Mouse (Mus musculus) lung, embryonic 14.5 days (tissue): ENCODE data around the gene Nexmif. TPM values are rescaled to one million over a fixed set of nuclear protein-coding genes. Genes with fewer than 3 reads are reported as not detected.
"Not testable (repeated sequence)": the region's sequence is repeated elsewhere in the genome, so short reads cannot be mapped to it uniquely, and the experiment has no call there.

ENCODE experiments used
- ATAC-seq: fragments of 200-750 bp; cut with Nextera tagmentation; 2 replicates; pipeline ENCODE4 v1.8.0; 2017; ENCODE audit warnings: mild to moderate bottlenecking, moderate TSS enrichment, moderate library complexity; ENCODE audit not compliant: insufficient read depth
- DNase-seq: peaks from one replicate; pipeline ENCODE4 v3.0.0-alpha.2; 2015
- H3K27ac ChIP-seq: fragments of 300-500 bp; sonication (generic); 2 replicates; pipeline ENCODE4 v1.5.1; 2014; ENCODE audit warnings: low read depth, mild to moderate bottlenecking, moderate library complexity
- H3K27me3 ChIP-seq: fragments of 300-500 bp; sonication (generic); 2 replicates; pipeline ENCODE4 v1.6.1; 2014; ENCODE audit warnings: low read length, control low read depth; ENCODE audit not compliant: insufficient read depth
- H3K36me3 ChIP-seq: fragments of 300-500 bp; sonication (generic); 2 replicates; pipeline ENCODE4 v1.6.1; 2014; ENCODE audit warnings: control low read depth; ENCODE audit not compliant: insufficient read depth
- H3K4me1 ChIP-seq: fragments of 300-500 bp; sonication (generic); 2 replicates; pipeline ENCODE4 v1.6.1; 2014; ENCODE audit warnings: antibody characterized with exemption, control low read depth; ENCODE audit not compliant: insufficient read depth
- H3K4me2 ChIP-seq: fragments of 300-500 bp; sonication (generic); 2 replicates; pipeline ENCODE4 v1.6.1; 2014; ENCODE audit warnings: mild to moderate bottlenecking
- H3K4me3 ChIP-seq: fragments of 300-500 bp; sonication (generic); 2 replicates; pipeline ENCODE4 v1.5.1; 2014; ENCODE audit warnings: low read depth, low read length
- H3K9ac ChIP-seq: fragments of 300-500 bp; sonication (generic); 2 replicates; pipeline ENCODE4 v1.6.1; 2014
- H3K9me3 ChIP-seq: fragments of 300-500 bp; sonication (generic); 2 replicates; pipeline ENCODE4 v1.6.1; 2016; ENCODE audit warnings: low read depth, low read length, control low read depth
- CTCF ChIP-seq: IDR thresholded peaks from 2 replicates; pipeline ENCODE4 v1.5.1; 2016; ENCODE audit warnings: antibody characterized with exemption, low read depth
- WGBS: fragments of 180-500 bp; shearing (Covaris S2); extraction: QIAGEN DNeasy Blood & Tissue Kit; methylation state at CpG from one replicate; pipeline ENCODE4 v1.1.7; 2014; 5-methylcytosine and 5-hydroxymethylcytosine counted together
- polyA plus RNA-seq: library from polyadenylated mRNA; unstranded; fragments of >200 nt; fragmentation: Nextera tagmentation; extraction: Ambion mirVana; gene quantifications from 2 replicates; pipeline ENCODE4 v1.2.1, GENCODE M21; 2014

Nexmif gene
- polyA plus RNA-seq, 1 experiment from 2014 or later = 8.0 TPM

DNA sequence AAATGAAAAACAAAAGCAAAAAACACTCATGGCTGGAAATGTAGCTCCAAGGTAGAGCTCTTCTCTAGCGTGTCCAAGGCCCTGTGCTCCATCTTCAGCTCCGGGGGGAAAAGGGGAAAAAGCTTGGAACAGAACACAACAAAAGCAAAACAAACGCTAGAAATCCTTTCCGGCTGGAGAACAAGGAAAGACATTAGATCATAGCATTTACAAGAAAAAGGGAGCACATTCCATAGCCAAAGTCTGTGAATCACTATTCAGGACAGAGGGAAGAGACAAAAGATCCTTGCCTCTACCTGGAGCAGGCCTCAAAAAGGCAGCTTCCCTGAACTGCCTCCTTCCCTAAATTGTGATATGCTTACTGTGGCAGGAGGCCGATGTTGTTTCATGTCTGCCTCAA is 4.4 kb downstream of the Nexmif start:
- H3K27me3 ChIP-seq = 0 out of 2 replicates have a peak, but pooled peaks cover 4% of the 10 kb centered on the region
- no peak for DNase-seq

DNA sequence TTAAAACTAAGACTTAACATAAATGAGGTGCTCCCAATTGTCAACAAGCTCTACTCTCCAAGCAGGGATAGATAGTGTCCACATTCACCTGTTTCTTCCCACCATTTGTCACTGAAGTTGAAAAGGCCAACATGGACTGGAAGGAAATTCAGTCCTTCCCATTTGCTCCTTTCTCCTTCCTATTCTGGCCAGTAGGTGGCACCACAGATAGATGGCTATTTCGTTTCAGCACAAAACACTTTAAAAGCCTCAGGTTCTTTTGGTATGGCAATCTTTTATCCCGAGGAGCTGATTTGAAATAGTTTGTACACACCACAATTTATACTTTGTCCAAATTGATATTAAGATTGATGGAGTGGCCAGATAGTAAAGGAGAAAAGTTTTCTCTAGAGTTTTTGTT is 21.7 kb downstream of the Nexmif start:
- Histone ChIP-seq H3K9ac (no peak overlapping the region), H3K4me3 (no peak overlapping the region), H3K4me1 (no peaks in the 10 kb centered on the region), H3K27ac (no peak overlapping the region), H3K9me3 (no peaks in the 10 kb centered on the region), H3K36me3 (no peaks in the 10 kb centered on the region), H3K27me3 (no peaks in the 10 kb centered on the region), H3K4me2 (no peak overlapping the region)
- peak; percentile 71 for DNase-seq
- peak; percentile 76 for TF ChIP-seq CTCF
- ATAC-seq = no peak
- WGBS = 22% methylated on average over 2 of the region's 2 CpGs

More for the DNA sequence above, 4.4 kb downstream of the Nexmif start:
- H3K9me3 ChIP-seq = no peaks in the 10 kb centered on the region; the same call in 1 of the 2 replicates
- H3K4me1 ChIP-seq = no peaks in the 10 kb centered on the region
- H3K4me2 ChIP-seq = no peak overlapping the region
- no peak overlapping the region for H3K4me3 ChIP-seq
- H3K9ac ChIP-seq = no peak overlapping the region
- whole genome bisulfite sequencing = 63% methylated on average over 5 of the region's 5 CpGs
- ATAC-seq = no peak
- H3K36me3 ChIP-seq = no peaks in the 10 kb centered on the region
- no peak for TF ChIP-seq CTCF
- H3K27ac ChIP-seq = no peak overlapping the region

DNA sequence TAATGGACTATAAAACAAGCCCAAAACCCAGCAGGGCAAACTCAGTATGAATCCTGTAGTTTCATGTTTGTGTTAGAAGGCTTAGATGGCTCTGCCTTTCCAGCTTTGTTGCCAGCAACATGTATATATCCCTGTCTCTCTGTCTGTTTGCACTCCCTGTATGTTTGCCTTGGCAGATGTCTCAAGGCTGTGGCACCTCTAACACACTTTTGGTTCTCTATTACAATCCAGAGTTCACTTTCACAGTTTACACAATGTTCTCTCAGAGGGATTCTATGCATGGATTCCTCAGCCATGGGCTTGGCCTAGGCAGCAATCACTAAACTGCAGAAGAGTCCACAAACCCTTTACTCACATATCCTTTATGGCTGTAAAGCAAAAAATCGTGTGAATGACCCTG is 50.9 kb downstream of the Nexmif start:
- no peak for TF ChIP-seq CTCF
- no peaks in the 10 kb centered on the region for H3K27me3 ChIP-seq
- no peak overlapping the region for H3K4me3 ChIP-seq
- no peaks in the 10 kb centered on the region for H3K4me1 ChIP-seq
- DNase-seq = no peak
- H3K27ac ChIP-seq = no peak overlapping the region
- H3K36me3 ChIP-seq = no peaks in the 10 kb centered on the region
- no peak for ATAC-seq
- no peak overlapping the region for H3K9ac ChIP-seq
- WGBS = 22% methylated on average over 1 of the region's 1 CpGs
- H3K9me3 ChIP-seq = no peaks in the 10 kb centered on the region
- H3K4me2 ChIP-seq = no peak overlapping the region

DNA sequence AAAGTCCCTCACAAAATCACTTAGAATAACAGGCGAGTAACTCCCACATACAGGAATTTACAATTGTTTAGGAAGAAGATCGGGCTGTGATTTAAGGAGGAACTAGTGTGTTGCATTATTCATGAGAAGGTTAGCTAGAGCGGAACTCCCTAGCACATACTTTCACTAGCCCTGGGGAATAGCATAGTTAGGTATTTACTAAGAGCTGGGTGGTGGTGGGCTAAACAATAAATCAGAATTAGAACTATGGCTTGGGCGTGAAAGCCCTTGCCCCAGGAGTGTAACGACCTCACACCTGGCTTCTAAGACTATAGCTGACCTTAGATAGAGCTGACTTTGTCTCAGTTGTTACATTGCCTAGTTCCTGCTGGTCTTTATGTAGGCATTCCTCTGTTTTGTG is 85.7 kb downstream of the Nexmif start:
- not testable (repeated sequence) for H3K9me3 ChIP-seq, H3K27me3 ChIP-seq, H3K4me2 ChIP-seq, DNase-seq, H3K4me1 ChIP-seq, H3K9ac ChIP-seq, H3K36me3 ChIP-seq, H3K27ac ChIP-seq, ATAC-seq, H3K4me3 ChIP-seq
- 78% methylated on average over 5 of the region's 5 CpGs for whole genome bisulfite sequencing

DNA sequence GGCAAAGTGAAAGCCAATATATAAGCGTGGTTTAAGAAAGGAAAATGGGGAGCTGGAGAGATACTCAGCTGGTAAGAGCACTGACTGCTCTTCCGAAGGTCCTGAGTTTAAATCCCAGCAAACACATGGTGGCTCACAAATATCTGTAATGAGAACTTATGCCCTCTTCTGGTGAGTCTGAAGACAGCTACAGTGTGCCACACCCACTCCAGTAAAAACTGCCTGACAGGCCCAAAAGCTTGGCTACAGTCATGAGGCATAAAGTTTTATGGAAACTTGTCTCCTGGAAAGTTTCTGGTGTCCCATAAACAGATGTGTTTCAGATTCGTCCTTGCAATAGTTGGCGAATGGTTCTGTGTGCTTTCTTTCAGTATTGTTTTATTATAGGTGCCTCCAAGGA is 86.4 kb downstream of the Nexmif start:
- no peaks in the 10 kb centered on the region for H3K9me3 ChIP-seq
- H3K9ac ChIP-seq = no peak overlapping the region
- no peak overlapping the region for H3K27ac ChIP-seq
- DNase-seq = no peak
- no peak for ATAC-seq
- H3K4me1 ChIP-seq = no peaks in the 10 kb centered on the region
- 62% methylated on average over 4 of the region's 4 CpGs for WGBS
- no peaks in the 10 kb centered on the region for H3K36me3 ChIP-seq
- no peaks in the 10 kb centered on the region for H3K27me3 ChIP-seq
- TF ChIP-seq CTCF = no peak
- no peak overlapping the region for H3K4me2 ChIP-seq
- H3K4me3 ChIP-seq = no peak overlapping the region

DNA sequence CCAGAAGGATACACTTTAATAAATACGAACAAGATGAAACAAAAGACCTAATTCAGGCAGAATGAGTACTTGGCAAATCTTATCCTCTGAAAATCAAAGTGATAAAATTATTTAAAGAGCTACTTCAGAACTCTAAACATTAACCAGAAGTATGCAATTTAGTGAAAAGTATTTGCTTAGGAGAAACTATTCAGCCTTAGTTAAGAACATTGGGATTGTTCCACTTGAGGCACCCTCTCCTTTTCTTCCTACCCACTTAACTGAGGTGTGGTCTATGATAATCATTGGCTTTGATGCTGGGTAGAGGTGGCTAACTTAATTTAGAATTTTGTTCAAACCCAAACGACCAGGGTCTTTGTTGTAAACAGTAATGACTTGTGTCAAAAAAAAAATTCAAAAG is 146.1 kb downstream of the Nexmif start:
- TF ChIP-seq CTCF = no peak
- ATAC-seq = peak; percentile 60; the same call in 1 of the 2 replicates
- WGBS = 47% methylated on average over 2 of the region's 2 CpGs

DNA sequence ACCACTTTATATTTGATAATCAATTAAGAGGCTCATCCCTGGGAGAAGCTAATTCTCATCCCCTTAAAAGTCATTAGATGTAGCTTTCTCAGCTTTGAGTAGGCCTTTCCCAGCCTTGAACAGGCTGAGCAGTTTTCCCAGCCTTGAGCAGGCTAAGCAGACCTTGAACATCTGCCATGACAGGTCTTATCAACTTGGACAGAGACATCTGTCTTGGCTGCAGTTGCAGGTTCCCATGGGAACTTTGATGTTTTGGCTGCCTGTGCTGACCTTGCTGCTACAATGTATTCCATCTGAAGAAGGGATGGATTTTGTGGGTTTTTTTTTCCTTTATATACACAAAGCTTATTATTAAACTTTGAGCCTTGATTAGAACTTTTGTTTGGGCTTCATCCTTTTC is 160.7 kb downstream of the Nexmif start:
- no peaks in the 10 kb centered on the region for H3K4me1 ChIP-seq
- H3K36me3 ChIP-seq = no peaks in the 10 kb centered on the region
- no peaks in the 10 kb centered on the region for H3K9me3 ChIP-seq
- DNase-seq (no peak), ATAC-seq (no peak)
- no peak overlapping the region for H3K9ac ChIP-seq
- H3K4me2 ChIP-seq = no peak overlapping the region
- TF ChIP-seq CTCF = no peak
- H3K27me3 ChIP-seq = no peaks in the 10 kb centered on the region
- H3K27ac ChIP-seq = no peak overlapping the region
- H3K4me3 ChIP-seq = no peak overlapping the region

More for the DNA sequence above, 146.1 kb downstream of the Nexmif start:
- Histone ChIP-seq H3K4me3 (no peak overlapping the region), H3K27me3 (no peaks in the 10 kb centered on the region), H3K36me3 (no peaks in the 10 kb centered on the region), H3K4me2 (no peak overlapping the region), H3K9ac (no peak overlapping the region), H3K27ac (no peak overlapping the region), H3K9me3 (no peaks in the 10 kb centered on the region), H3K4me1 (no peaks in the 10 kb centered on the region)
- peak; percentile 17 for DNase-seq

DNA sequence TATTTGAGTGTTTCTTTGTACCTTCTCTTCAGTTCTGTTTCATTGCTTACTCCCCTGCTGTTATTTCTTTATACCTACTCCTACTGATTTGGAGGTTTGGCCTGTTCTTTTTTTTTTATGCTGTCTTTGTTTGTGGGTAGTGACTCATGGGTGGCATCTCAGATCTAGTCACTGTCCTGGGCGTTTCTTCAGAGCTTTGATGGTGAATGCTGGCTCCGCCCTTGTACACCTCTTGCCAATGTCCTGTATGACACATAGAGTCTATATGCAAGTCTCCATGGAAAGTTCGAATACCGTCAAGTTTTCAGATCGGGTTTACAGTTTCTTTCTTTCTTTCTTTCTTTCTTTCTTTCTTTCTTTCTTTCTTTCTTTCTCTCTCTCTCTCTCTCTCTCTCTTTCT is 167.1 kb downstream of the Nexmif start:
- ATAC-seq = no peak
- no peaks in the 10 kb centered on the region for H3K4me1 ChIP-seq
- no peak for TF ChIP-seq CTCF

More for the DNA sequence above, 167.1 kb downstream of the Nexmif start:
- H3K9me3 ChIP-seq = no peaks in the 10 kb centered on the region
- no peaks in the 10 kb centered on the region for H3K27me3 ChIP-seq
- no peaks in the 10 kb centered on the region for H3K36me3 ChIP-seq
- no peak for DNase-seq
- H3K4me2 ChIP-seq = no peak overlapping the region
- no peak overlapping the region for H3K9ac ChIP-seq
- H3K27ac ChIP-seq = no peak overlapping the region
- WGBS = 83% methylated on average over 5 of the region's 5 CpGs
- no peak overlapping the region for H3K4me3 ChIP-seq
